Mouse (Mus musculus) urinary bladder, adult 18-20 months (tissue): Measurements from ENCODE around the gene Zfp13.
"Not testable (repeated sequence)": the region's sequence is repeated elsewhere in the genome, so short reads cannot be mapped to it uniquely, and the experiment has no call there.

ENCODE experiments used
- DNase-seq, 2 experiments: peaks; one replicate each; pipeline ENCODE4 v3.0.0; 2022; ENCODE audit warnings: low spot score in 2 of 2, mixed read lengths in 2 of 2

Zfp13 gene

DNA sequence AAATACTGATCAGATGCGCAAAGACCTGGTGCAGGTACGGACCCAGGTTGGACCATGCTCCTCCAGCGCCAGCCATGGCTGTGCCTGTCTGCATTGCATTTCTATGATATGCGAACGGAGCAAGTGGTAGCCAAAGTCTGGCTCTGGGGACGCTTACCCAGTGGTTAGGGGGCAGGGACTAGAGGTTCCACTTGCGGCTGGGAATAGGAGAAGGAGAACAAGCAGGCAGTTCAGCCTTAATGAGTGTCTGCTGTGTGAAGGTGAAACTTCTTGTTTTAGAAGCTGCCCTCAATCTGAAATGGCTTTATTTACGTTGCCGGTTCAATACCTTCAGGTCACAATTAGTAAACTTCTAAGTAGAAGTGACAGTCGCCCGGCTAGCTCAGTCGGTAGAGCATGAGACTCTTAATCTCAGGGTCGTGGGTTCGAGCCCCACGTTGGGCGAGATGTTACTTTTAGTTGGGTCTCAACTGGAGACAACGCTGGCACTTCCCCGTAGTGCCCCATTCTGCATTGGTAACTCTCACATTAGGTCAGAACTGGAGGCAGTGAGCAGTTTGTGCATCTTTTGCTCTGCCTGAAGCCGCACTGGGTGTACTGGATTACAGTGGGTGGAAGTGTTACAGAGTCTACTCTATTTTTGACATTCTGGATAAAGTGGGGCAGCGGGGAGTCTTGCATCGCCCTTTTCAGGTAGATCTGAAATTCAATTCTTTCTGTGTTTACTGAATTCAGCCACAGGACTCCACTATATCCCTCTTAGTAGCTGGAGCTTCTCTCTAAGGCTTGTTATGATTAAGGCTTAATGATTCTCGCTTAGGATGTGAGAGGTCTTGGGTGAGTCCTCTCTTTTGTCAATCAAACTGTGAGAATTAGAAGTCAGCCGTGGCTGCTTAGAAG, 65.4 kb downstream of the Zfp13 start:
- not testable (repeated sequence) for DNase-seq

DNA sequence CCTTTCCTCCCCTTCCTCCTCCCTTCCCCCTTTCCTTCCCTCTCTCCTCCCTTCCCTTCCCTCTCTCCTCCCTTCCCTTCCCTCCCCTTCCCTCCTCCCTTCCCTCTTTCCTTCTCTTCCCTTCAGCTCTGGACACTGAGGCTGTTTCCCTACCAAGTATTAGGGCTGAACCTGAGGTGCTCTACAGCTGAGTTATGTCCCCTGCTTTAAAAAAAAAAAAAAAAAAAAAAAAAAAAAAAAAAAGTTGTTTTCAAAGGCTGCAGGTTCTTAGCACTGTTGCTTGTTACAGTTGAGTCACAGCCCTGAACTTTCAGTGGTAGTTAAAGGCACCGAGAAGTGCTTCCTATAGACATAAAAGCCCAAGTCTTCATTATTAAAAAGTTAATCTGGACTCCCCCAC, 67.9 kb downstream of the Zfp13 start:
- not testable (repeated sequence) for DNase-seq
